Mouse (Mus musculus) kidney, embryonic 16.5 days (tissue): ENCODE measurements around the gene Zfr2. TPM values are rescaled to one million over a fixed set of nuclear protein-coding genes. Genes with fewer than 3 reads are reported as not detected.

ENCODE experiments used
- ATAC-seq: fragments of 200-750 bp; cut with Nextera tagmentation; 2 replicates; pipeline ENCODE4 v1.8.0; 2017; ENCODE audit warnings: moderate TSS enrichment; ENCODE audit not compliant: low FRiP score, low TSS enrichment
- H3K27ac ChIP-seq: fragments of 300-500 bp; sonication (generic); 2 replicates; pipeline ENCODE4 v1.5.1; 2014; ENCODE audit warnings: low read length
- H3K27me3 ChIP-seq: fragments of 300-500 bp; sonication (generic); 2 replicates; pipeline ENCODE4 v1.6.1; 2014; ENCODE audit warnings: low read length, control low read depth, mixed read lengths; ENCODE audit not compliant: insufficient read depth
- H3K36me3 ChIP-seq: fragments of 300-500 bp; sonication (generic); 2 replicates; pipeline ENCODE4 v1.6.1; 2014; ENCODE audit warnings: low read length, control low read depth, mixed read lengths; ENCODE audit not compliant: insufficient read depth
- H3K4me1 ChIP-seq: fragments of 300-500 bp; sonication (generic); 2 replicates; pipeline ENCODE4 v1.6.1; 2014; ENCODE audit warnings: low read length, control low read depth, mixed read lengths; ENCODE audit not compliant: insufficient read depth
- H3K4me2 ChIP-seq: fragments of 300-500 bp; sonication (generic); replicated peaks from 2 replicates; pipeline ENCODE4 v1.6.1; 2014; ENCODE audit warnings: low read depth, low read length
- H3K4me3 ChIP-seq: fragments of 300-500 bp; sonication (generic); 2 replicates; pipeline ENCODE4 v1.5.1; 2014; ENCODE audit warnings: mild to moderate bottlenecking, low read length
- H3K9ac ChIP-seq: fragments of 300-500 bp; sonication (generic); replicated peaks from 2 replicates; pipeline ENCODE4 v1.6.1; 2014; ENCODE audit warnings: low read length
- H3K9me3 ChIP-seq: fragments of 300-500 bp; sonication (generic); 2 replicates; pipeline ENCODE4 v1.6.1; 2016; ENCODE audit warnings: low read length, control low read depth
- WGBS: fragments of 180-500 bp; shearing (Covaris S2); extraction: QIAGEN DNeasy Blood & Tissue Kit; methylation state at CpG from one replicate; pipeline ENCODE4 v1.1.7; 2014; 5-methylcytosine and 5-hydroxymethylcytosine counted together
- polyA plus RNA-seq: library from polyadenylated mRNA; unstranded; fragments of >200 nt; fragmentation: Nextera tagmentation; extraction: Ambion mirVana; gene quantifications from 2 replicates; pipeline ENCODE4 v1.2.1, GENCODE M21; 2015

Zfr2 gene
- polyA plus RNA-seq, result 7.1 and 7.8 TPM in 2 replicates

DNA sequence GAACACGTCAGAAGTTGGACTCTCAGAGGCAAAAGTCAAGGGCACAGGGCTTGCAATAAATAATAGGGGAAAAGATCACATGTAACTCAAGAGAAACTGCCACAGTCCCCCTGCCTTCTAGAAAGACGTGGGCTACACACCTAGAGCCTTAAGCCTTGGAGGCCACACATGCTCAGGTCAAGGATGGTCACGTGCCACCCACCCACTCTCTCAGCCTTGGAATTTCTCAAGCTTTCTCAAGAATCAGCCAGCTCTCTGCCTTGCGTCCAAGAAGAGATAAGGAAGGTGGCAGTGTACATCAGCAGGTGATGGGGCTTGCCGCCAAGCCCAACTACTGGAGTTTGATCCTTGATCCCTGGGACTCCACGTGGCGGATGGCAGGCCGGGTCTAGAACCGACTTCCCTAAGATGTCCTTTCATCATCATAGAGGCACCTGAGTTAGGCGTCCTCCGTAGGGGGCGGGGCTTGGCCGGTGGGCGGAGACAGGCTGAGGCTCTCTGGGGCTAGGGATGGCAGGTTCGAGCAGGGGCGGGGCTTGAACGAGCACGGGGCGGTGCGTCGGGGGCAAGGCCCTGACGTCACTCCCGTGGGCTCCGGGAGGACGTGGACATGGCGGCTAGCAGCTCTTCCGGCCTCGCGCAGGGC is at the start of gene Zfr2:
TSS of gene Zfr2 (plus strand) at position 576 of the 646 bp plus-strand sequence.
- H3K36me3 ChIP-seq, result no peaks in the 10 kb centered on the region
- peak within 1 kb of the TSS; percentile 79 for H3K4me2 ChIP-seq
- WGBS, result 8% methylated on average over 29 of the region's 29 CpGs
- peak within 1 kb of the TSS; percentile 83 for H3K9ac ChIP-seq
- peak; percentile 87 for ATAC-seq
- H3K9me3 ChIP-seq, result no peaks in the 10 kb centered on the region
- peaks cover 36% of the 10 kb centered on the region for H3K27me3 ChIP-seq
- H3K4me1 ChIP-seq, result peaks cover 17% of the 10 kb centered on the region
- H3K4me3 ChIP-seq, result peak within 1 kb of the TSS; percentile 81
- no peak within 1 kb of the TSS for H3K27ac ChIP-seq

GRCm38 (mm10) chr10:81183805-81184204 is 49.1 kb upstream of the Zfr2 start, which contains the start of gene 4930442H23Rik:
TSS of gene 4930442H23Rik (minus strand) at chr10:81183849.
- Histone ChIP-seq H3K36me3 (peaks cover 56% of the 10 kb centered on the region), H3K27me3 (no peaks in the 10 kb centered on the region), H3K9me3 (no peaks in the 10 kb centered on the region), H3K4me1 (peaks cover 21% of the 10 kb centered on the region), H3K27ac (peak within 1 kb of the TSS; percentile 86), H3K9ac (peak within 1 kb of the TSS; percentile 77), H3K4me3 (peak within 1 kb of the TSS; percentile 71), H3K4me2 (peak within 1 kb of the TSS; percentile 63)
- ATAC-seq, result no peak
- WGBS, result 82% methylated on average over 5 of the region's 5 CpGs

DNA sequence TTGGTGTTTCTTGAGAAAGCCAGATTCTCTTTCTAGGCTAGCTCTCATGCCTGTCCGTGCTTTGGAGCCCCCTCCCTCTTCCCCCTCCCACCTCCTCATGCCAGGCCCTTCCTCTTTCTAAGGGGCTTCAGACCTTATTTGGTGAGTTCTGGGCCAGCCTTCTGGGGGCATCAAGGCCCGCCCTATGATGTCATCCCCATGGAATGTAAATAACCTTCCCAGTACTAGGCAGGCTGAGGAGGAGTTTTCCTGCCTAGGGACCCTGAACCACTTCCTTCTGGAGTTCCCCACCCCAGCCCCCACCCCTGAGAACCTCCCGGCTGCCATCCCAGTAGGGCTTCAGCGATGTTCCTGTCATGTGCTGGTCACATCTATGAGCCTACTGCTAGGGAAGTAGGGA is 48.2 kb upstream of the Zfr2 start:
- Histone ChIP-seq H3K36me3 (peaks cover 50% of the 10 kb centered on the region), H3K4me3 (no peak overlapping the region), H3K9ac (0 out of 2 replicates have a peak overlapping the region, but pooled peaks have one; percentile 9), H3K27me3 (no peaks in the 10 kb centered on the region), H3K4me2 (no peak overlapping the region), H3K9me3 (no peaks in the 10 kb centered on the region), H3K4me1 (peaks cover 17% of the 10 kb centered on the region), H3K27ac (peak overlapping the region; percentile 71; the same call in 1 of the 2 replicates)
- no peak for ATAC-seq
- 39% methylated on average over 4 of the region's 4 CpGs for WGBS

GRCm38 (mm10) chr10:81187161-81187560 is 45.8 kb upstream of the Zfr2 start:
- Histone ChIP-seq H3K4me1 (peaks cover 29% of the 10 kb centered on the region), H3K36me3 (peaks cover 40% of the 10 kb centered on the region), H3K27me3 (no peaks in the 10 kb centered on the region), H3K4me3 (no peak overlapping the region), H3K9me3 (no peaks in the 10 kb centered on the region), H3K4me2 (no peak overlapping the region), H3K9ac (no peak overlapping the region), H3K27ac (no peak overlapping the region)
- no peak for ATAC-seq
- WGBS, result 92% methylated on average over 9 of the region's 9 CpGs

DNA sequence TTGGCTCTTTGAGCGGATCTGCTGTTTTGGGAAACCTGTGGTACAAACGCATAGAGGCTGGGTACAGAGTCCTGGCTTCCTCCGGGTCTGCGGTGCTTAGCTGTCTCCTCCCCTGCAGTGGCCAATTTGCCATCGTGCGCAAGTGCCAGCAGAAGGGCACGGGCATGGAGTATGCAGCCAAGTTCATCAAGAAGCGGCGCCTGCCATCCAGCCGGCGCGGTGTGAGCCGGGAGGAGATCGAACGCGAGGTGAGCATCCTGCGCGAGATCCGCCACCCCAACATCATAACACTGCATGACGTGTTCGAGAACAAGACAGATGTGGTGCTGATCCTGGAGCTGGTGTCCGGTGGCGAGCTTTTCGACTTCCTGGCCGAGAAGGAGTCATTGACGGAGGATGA is 43.1 kb upstream of the Zfr2 start:
- ATAC-seq, result no peak
- no peak overlapping the region for H3K9ac ChIP-seq
- no peaks in the 10 kb centered on the region for H3K9me3 ChIP-seq
- no peak overlapping the region for H3K4me3 ChIP-seq
- peaks cover 11% of the 10 kb centered on the region for H3K27me3 ChIP-seq
- WGBS, result 81% methylated on average over 26 of the region's 26 CpGs
- H3K4me2 ChIP-seq, result no peak overlapping the region
- H3K4me1 ChIP-seq, result peaks cover 34% of the 10 kb centered on the region
- no peak overlapping the region for H3K27ac ChIP-seq
- H3K36me3 ChIP-seq, result peaks cover 33% of the 10 kb centered on the region

DNA sequence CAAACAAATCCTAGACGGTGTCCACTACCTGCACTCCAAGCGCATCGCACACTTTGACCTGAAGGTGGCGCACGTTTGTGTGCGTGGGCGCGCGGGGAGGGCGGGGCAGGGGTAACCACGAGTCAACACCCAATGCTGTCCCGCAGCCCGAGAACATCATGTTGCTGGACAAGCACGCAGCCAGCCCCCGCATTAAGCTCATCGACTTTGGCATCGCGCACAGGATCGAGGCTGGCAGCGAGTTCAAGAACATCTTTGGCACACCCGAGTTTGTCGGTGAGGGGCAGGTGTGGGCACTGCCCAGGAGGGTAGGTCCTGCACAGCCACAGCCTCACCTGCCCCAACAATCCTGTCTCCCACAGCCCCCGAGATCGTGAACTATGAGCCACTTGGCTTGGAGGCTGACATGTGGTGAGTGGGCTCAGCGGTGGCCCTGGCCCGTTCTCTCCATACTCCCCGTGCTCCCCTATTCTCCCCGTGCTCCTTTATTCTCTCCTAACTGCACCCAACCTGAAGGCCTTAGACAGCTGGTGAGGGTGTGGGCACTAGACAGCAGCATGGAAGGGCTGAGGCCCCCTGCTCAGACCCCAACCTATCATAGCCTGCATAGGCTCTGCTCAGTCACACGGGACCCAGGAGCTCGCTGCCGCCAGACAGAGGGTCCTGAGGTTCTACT is 42.6 kb upstream of the Zfr2 start:
- no peak overlapping the region for H3K4me3 ChIP-seq
- no peak overlapping the region for H3K27ac ChIP-seq
- H3K9me3 ChIP-seq, result no peaks in the 10 kb centered on the region
- 72% methylated on average over 31 of the region's 31 CpGs for WGBS
- H3K4me2 ChIP-seq, result no peak overlapping the region
- H3K27me3 ChIP-seq, result peaks cover 16% of the 10 kb centered on the region
- peaks cover 31% of the 10 kb centered on the region for H3K4me1 ChIP-seq
- H3K36me3 ChIP-seq, result peaks cover 29% of the 10 kb centered on the region
- no peak overlapping the region for H3K9ac ChIP-seq
- no peak for ATAC-seq

GRCm38 (mm10) chr10:81190912-81191321 is 42.0 kb upstream of the Zfr2 start:
- Histone ChIP-seq H3K4me1 (peaks cover 31% of the 10 kb centered on the region), H3K4me2 (no peak overlapping the region), H3K9me3 (no peaks in the 10 kb centered on the region), H3K4me3 (no peak overlapping the region), H3K27me3 (peaks cover 22% of the 10 kb centered on the region), H3K9ac (no peak overlapping the region), H3K36me3 (peaks cover 28% of the 10 kb centered on the region; the same call in 1 of the 2 replicates), H3K27ac (0 out of 2 replicates have a peak overlapping the region, but pooled peaks have one; percentile 34)
- no peak for ATAC-seq
- WGBS, result 75% methylated on average over 6 of the region's 6 CpGs

GRCm38 (mm10) chr10:81191342-81191982 is 41.5 kb upstream of the Zfr2 start:
- Histone ChIP-seq H3K9me3 (no peaks in the 10 kb centered on the region), H3K36me3 (peaks cover 28% of the 10 kb centered on the region; the same call in 1 of the 2 replicates), H3K4me2 (peak overlapping the region; percentile 96), H3K27me3 (peaks cover 23% of the 10 kb centered on the region), H3K4me3 (no peak overlapping the region), H3K27ac (0 out of 2 replicates have a peak overlapping the region, but pooled peaks have one; percentile 90), H3K4me1 (peaks cover 31% of the 10 kb centered on the region), H3K9ac (peak overlapping the region; percentile 91)
- WGBS, result 76% methylated on average over 18 of the region's 18 CpGs
- no peak for ATAC-seq

DNA sequence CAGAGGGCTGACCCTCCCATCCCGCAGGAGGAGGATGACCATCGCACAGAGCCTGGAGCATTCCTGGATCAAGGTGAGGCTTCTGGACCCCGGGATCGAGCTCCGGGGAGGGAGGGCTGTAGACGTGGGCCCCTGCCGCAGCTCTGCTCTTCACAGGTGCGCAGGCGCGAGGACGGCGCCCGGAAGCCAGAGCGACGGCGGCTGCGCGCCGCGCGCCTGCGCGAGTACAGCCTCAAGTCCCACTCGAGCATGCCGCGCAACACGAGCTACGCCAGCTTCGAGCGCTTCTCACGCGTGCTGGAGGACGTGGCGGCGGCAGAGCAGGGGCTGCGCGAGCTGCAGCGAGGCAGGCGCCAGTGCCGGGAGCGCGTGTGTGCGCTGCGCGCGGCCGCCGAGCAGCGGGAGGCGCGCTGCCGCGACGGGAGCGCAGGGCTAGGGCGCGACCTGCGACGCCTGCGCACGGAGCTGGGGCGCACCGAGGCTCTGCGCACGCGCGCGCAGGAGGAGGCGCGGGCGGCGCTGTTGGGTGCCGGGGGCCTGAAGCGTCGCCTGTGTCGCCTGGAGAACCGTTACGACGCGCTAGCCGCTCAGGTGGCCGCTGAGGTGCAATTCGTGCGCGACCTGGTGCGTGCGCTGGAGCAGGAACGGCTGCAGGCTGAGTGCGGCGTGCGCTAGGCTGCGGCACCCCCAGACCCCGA is 40.5 kb upstream of the Zfr2 start:
- Histone ChIP-seq H3K4me1 (peaks cover 31% of the 10 kb centered on the region), H3K4me3 (peak overlapping the region; percentile 65), H3K27me3 (peaks cover 33% of the 10 kb centered on the region), H3K36me3 (peaks cover 21% of the 10 kb centered on the region; the same call in 1 of the 2 replicates), H3K27ac (peak overlapping the region; percentile 90), H3K4me2 (peak overlapping the region; percentile 96), H3K9ac (peak overlapping the region; percentile 91), H3K9me3 (no peaks in the 10 kb centered on the region)
- peak; percentile 84 for ATAC-seq
- under 1% methylated on average over 88 of the region's 93 CpGs for WGBS
